Mouse (Mus musculus): ENCODE measurements at regions not wholly inside any gene's neighbourhood (a gene's known extent, or its start where the extent isn't known, plus 50 kb on each side); places are given as distances from the start of the nearest gene placed in this dataset.

DNA sequence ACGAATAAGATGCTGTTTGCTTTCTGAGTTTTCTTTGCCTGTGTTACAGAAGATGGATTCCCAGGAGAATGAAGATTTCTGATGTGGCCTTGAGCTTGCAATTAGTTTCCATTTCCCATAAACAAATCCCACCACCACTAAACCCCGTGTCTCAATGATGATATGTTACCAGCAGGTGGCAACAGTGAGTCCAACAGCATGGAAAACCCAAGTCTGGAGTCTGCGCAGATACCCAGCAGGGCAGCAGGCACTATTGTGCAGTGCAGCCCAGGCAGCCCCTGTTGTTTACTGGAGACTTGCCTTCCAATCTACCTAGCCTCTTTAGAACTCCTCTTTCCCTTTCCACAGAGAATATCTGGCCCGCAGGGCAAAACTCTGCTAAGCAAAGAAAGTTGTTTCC is 62.7 kb downstream of the Bmp2 start:
- no peaks in the 10 kb centered on the region for H3K27me3 ChIP-seq
- no peak overlapping the region for H3K4me3 ChIP-seq
- no peak for ATAC-seq (ENCODE audit: insufficient number of reproducible peaks, low FRiP score, low TSS enrichment, low read depth)
- H3K4me2 ChIP-seq: no peak overlapping the region
- H3K36me3 ChIP-seq: no peaks in the 10 kb centered on the region
- WGBS: 34% methylated on average over 4 of the region's 4 CpGs
- no peaks in the 10 kb centered on the region for H3K4me1 ChIP-seq
- H3K27ac ChIP-seq: no peak overlapping the region
- no peak overlapping the region for H3K9ac ChIP-seq
- H3K9me3 ChIP-seq: no peaks in the 10 kb centered on the region

DNA sequence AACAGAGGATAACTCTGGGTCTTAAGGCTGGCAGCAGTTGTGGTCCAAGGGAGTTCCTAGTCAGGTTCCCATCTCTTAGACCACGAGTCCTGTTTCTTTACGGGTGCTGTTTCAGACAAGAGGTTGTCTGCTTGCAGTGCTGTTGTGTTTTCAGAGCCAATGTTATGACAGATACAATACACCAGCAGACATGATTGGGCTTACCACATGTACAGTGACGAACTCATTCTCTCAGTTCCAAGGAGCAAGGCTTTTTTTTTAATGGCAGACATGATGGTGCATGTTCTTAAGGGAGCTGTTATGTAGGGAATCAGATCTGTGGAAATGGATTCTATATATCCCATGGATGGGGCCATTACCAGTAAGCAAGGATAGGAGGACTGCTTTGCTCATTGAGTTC is 63.3 kb downstream of the Bmp2 start:
- H3K27me3 ChIP-seq: no peaks in the 10 kb centered on the region
- H3K4me1 ChIP-seq: no peaks in the 10 kb centered on the region
- ATAC-seq (ENCODE audit: insufficient number of reproducible peaks, low FRiP score, low TSS enrichment, low read depth): no peak
- H3K4me2 ChIP-seq: no peak overlapping the region
- H3K36me3 ChIP-seq: no peaks in the 10 kb centered on the region
- no peaks in the 10 kb centered on the region for H3K9me3 ChIP-seq
- H3K4me3 ChIP-seq: no peak overlapping the region
- WGBS: 76% methylated on average over 3 of the region's 3 CpGs
- H3K9ac ChIP-seq: no peak overlapping the region
- H3K27ac ChIP-seq: no peak overlapping the region

GRCm38 (mm10) chr2:133617317-133617835 is 65.4 kb downstream of the Bmp2 start:
- no peak for ATAC-seq (ENCODE audit: insufficient number of reproducible peaks, low FRiP score, low TSS enrichment, low read depth)
- 58% methylated on average over 3 of the region's 3 CpGs for WGBS
- no peak overlapping the region for H3K9ac ChIP-seq
- H3K4me2 ChIP-seq: no peak overlapping the region
- no peak overlapping the region for H3K27ac ChIP-seq
- no peaks in the 10 kb centered on the region for H3K36me3 ChIP-seq
- H3K27me3 ChIP-seq: no peaks in the 10 kb centered on the region
- H3K4me3 ChIP-seq: no peak overlapping the region
- H3K4me1 ChIP-seq: no peaks in the 10 kb centered on the region
- no peaks in the 10 kb centered on the region for H3K9me3 ChIP-seq

GRCm38 (mm10) chr2:133622523-133622922 is 70.6 kb downstream of the Bmp2 start:
- H3K36me3 ChIP-seq: no peaks in the 10 kb centered on the region
- no peaks in the 10 kb centered on the region for H3K4me1 ChIP-seq
- 9% methylated on average over 2 of the region's 2 CpGs for WGBS
- no peak for ATAC-seq (ENCODE audit: insufficient number of reproducible peaks, low FRiP score, low TSS enrichment, low read depth)
- H3K9me3 ChIP-seq: no peaks in the 10 kb centered on the region
- H3K27me3 ChIP-seq: no peaks in the 10 kb centered on the region
- no peak overlapping the region for H3K4me2 ChIP-seq
- H3K27ac ChIP-seq: no peak overlapping the region
- no peak overlapping the region for H3K4me3 ChIP-seq
- H3K9ac ChIP-seq: no peak overlapping the region

GRCm38 (mm10) chr2:133625542-133625941 is 73.6 kb downstream of the Bmp2 start:
- H3K4me2 ChIP-seq: no peak overlapping the region
- ATAC-seq (ENCODE audit: insufficient number of reproducible peaks, low FRiP score, low TSS enrichment, low read depth): no peak
- H3K27ac ChIP-seq: no peak overlapping the region
- peaks cover 2% of the 10 kb centered on the region; the same call in 1 of the 2 replicates for H3K4me1 ChIP-seq
- no peaks in the 10 kb centered on the region for H3K27me3 ChIP-seq
- H3K9ac ChIP-seq: no peak overlapping the region
- no peak overlapping the region for H3K4me3 ChIP-seq
- H3K9me3 ChIP-seq: no peaks in the 10 kb centered on the region
- 28% methylated on average over 2 of the region's 2 CpGs for WGBS
- H3K36me3 ChIP-seq: no peaks in the 10 kb centered on the region

DNA sequence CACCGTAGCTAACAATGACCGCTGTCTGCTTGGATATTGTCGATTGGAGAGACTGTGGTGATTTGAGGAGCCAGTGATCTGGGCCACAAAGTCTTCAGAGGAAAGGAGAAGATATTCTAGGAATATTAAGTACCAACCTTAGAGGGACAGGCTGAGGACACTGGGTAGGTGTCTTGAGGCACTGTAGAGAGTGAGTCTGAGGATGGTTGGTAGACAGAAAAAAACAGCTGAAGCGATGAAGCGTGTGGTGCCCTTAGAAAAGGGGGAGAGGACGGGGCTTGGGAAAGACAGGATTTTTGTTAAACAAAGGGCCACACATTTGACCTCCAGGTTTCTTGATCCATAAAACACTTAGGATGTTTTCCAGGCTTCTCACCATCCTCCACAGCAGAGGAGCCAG is 76.9 kb downstream of the Bmp2 start:
- Histone ChIP-seq H3K4me2 (no peak overlapping the region), H3K27ac (no peak overlapping the region), H3K36me3 (no peaks in the 10 kb centered on the region), H3K4me3 (no peak overlapping the region), H3K4me1 (peaks cover 3% of the 10 kb centered on the region; the same call in 1 of the 2 replicates), H3K9ac (no peak overlapping the region), H3K9me3 (no peaks in the 10 kb centered on the region), H3K27me3 (no peaks in the 10 kb centered on the region)
- ATAC-seq (ENCODE audit: insufficient number of reproducible peaks, low FRiP score, low TSS enrichment, low read depth): no peak
- WGBS: 82% methylated on average over 6 of the region's 6 CpGs

DNA sequence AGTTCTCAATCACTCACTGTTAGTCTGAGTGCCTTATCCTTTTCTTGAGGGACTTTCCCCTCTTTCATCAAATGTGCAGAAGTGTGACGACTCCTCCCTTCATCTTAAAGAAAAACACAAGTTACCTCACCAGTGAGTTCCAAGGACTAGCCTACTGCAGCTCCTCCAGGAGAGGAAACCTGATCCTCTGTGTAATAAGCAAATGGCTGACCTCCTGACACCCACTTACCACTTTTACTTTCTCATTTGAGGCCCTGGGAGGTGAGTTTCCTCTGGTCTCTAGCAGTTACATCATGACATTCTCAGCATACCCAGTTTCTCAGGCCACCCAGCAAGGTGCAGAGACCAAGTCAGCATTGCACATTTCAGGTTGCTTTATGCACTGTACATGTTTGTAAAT is 83.5 kb downstream of the Bmp2 start:
- no peak overlapping the region for H3K4me3 ChIP-seq

GRCm38 (mm10) chr2:133649874-133650481 is 98.0 kb downstream of the Bmp2 start:
- Histone ChIP-seq H3K4me2 (no peak overlapping the region), H3K4me1 (peaks cover 2% of the 10 kb centered on the region; the same call in 1 of the 2 replicates), H3K4me3 (no peak overlapping the region), H3K36me3 (no peaks in the 10 kb centered on the region), H3K27me3 (no peaks in the 10 kb centered on the region), H3K9me3 (no peaks in the 10 kb centered on the region), H3K9ac (no peak overlapping the region), H3K27ac (no peak overlapping the region)
- no peak for ATAC-seq (ENCODE audit: insufficient number of reproducible peaks, low FRiP score, low TSS enrichment, low read depth)
- 33% methylated on average over 6 of the region's 6 CpGs for WGBS

More for the DNA sequence above, 83.5 kb downstream of the Bmp2 start:
- Histone ChIP-seq H3K4me2 (no peak overlapping the region), H3K36me3 (no peaks in the 10 kb centered on the region), H3K9me3 (no peaks in the 10 kb centered on the region), H3K9ac (no peak overlapping the region), H3K27me3 (0 out of 2 replicates have a peak, but pooled peaks cover 4% of the 10 kb centered on the region), H3K27ac (no peak overlapping the region), H3K4me1 (peaks cover 3% of the 10 kb centered on the region; the same call in 1 of the 2 replicates)
- ATAC-seq (ENCODE audit: insufficient number of reproducible peaks, low FRiP score, low TSS enrichment, low read depth): no peak
- WGBS: 4% methylated on average over 1 of the region's 1 CpGs

- Histone ChIP-seq H3K9ac (no peak overlapping the region), H3K27me3 (0 out of 2 replicates have a peak, but pooled peaks cover 5% of the 10 kb centered on the region), H3K4me1 (peaks cover 11% of the 10 kb centered on the region), H3K4me2 (0 out of 2 replicates have a peak overlapping the region, but pooled peaks have one; percentile 5), H3K4me3 (no peak overlapping the region), H3K36me3 (no peaks in the 10 kb centered on the region), H3K27ac (no peak overlapping the region), H3K9me3 (no peaks in the 10 kb centered on the region)
- 14% methylated on average over 9 of the region's 9 CpGs for WGBS
- peak; percentile 72 for ATAC-seq (ENCODE audit: insufficient number of reproducible peaks, low FRiP score, low TSS enrichment, low read depth)
These were observed 114.5 kb downstream of the Bmp2 start for GRCm38 (mm10) chr2:133666331-133667054.

- WGBS: 30% methylated on average over 3 of the region's 3 CpGs
- H3K9me3 ChIP-seq: no peaks in the 10 kb centered on the region
- no peak for ATAC-seq (ENCODE audit: insufficient number of reproducible peaks, low FRiP score, low TSS enrichment, low read depth)
These were observed 115.1 kb downstream of the Bmp2 start for GRCm38 (mm10) chr2:133667055-133667395.

DNA sequence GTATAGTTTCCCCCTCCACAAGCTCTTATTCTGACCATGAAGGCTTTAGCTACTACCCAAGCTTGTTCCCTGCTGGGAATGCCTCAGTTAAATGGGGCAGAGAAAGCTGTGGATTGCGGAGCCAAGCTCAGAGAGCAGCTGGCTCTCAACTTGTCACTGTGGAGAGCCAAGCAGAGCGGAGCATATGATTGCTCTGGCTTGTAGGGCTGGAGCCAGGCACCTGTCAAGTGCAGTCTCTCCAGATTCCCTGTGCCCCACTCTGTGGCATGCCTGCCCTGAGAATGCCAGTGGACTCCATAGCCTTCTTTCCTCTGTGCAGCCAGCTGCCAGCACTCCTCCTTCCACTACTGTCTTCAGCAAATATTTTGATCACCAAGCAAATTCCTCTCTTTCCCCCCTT is 117.9 kb downstream of the Bmp2 start:
- 70% methylated on average over 2 of the region's 2 CpGs for WGBS
- ATAC-seq (ENCODE audit: insufficient number of reproducible peaks, low FRiP score, low TSS enrichment, low read depth): no peak
- H3K4me3 ChIP-seq: no peak overlapping the region

More at GRCm38 (mm10) chr2:133667055-133667395, 115.1 kb downstream of the Bmp2 start:
- no peaks in the 10 kb centered on the region for H3K36me3 ChIP-seq
- no peak overlapping the region for H3K4me3 ChIP-seq
- 0 out of 2 replicates have a peak, but pooled peaks cover 5% of the 10 kb centered on the region for H3K27me3 ChIP-seq
- H3K4me2 ChIP-seq: no peak overlapping the region
- no peak overlapping the region for H3K9ac ChIP-seq
- peaks cover 11% of the 10 kb centered on the region for H3K4me1 ChIP-seq
- no peak overlapping the region for H3K27ac ChIP-seq

GRCm38 (mm10) chr2:133671528-133671927 is 119.6 kb downstream of the Bmp2 start:
- Histone ChIP-seq H3K4me2 (no peak overlapping the region), H3K27ac (no peak overlapping the region), H3K4me1 (peaks cover 1% of the 10 kb centered on the region), H3K36me3 (no peaks in the 10 kb centered on the region), H3K9me3 (no peaks in the 10 kb centered on the region), H3K9ac (no peak overlapping the region), H3K4me3 (no peak overlapping the region), H3K27me3 (0 out of 2 replicates have a peak, but pooled peaks cover 5% of the 10 kb centered on the region)
- ATAC-seq (ENCODE audit: insufficient number of reproducible peaks, low FRiP score, low TSS enrichment, low read depth): no peak
- WGBS: 72% methylated on average over 4 of the region's 4 CpGs

More for the DNA sequence above, 117.9 kb downstream of the Bmp2 start:
- Histone ChIP-seq H3K9ac (no peak overlapping the region), H3K36me3 (no peaks in the 10 kb centered on the region), H3K27me3 (0 out of 2 replicates have a peak, but pooled peaks cover 5% of the 10 kb centered on the region), H3K4me1 (peaks cover 11% of the 10 kb centered on the region), H3K4me2 (no peak overlapping the region), H3K27ac (no peak overlapping the region), H3K9me3 (no peaks in the 10 kb centered on the region)

Data from limb, embryonic 15.5 days (tissue).